Mouse (Mus musculus) monocyte, adult 2 months (primary cell): ENCODE data around the gene Plpp7.

Experiments used
- DNase-seq, 2 experiments: peaks; one replicate each; pipeline ENCODE4 v3.0.0; 2022; ENCODE audit warnings: low spot score in 2 of 2, low read depth in 1 of 2

Gene Plpp7

DNA sequence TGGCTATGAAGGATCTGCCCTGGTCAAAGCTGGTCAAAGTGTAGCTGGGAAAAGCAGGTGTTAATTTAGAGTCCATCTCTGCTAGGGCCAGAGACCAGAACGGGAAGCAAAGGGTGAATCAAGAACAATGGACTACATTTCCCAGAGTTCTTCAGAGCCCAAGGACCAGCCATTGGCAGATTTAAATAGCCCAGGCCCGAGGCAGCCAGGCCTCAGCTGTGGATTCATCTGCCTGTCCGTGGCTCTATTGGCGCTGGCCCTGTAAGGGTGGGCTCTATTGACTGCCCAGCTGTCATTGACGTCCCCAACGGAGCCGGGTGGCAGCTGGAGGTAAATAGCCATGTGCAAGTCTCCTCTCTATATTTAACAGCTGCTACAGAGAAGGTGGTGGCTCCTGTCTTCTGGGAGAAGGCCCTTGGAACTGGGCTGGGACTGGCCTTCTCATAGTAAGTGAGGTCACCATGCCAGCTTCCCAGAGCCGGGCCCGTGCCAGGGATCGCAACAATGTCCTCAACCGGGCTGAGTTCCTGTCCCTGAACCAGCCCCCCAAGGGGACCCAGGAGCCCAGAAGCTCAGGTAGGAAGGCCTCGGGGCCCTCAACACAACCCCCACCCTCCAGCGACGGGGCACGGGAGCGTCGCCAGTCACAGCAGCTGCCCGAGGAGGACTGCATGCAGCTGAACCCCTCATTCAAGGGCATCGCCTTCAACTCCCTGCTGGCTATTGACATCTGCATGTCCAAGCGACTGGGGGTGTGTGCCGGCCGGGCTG is at the start of gene Plpp7:
Gene Plpp7 (plus strand): TSS at position 178 of the 771 bp plus-strand sequence.
- no peak for DNase-seq

DNA sequence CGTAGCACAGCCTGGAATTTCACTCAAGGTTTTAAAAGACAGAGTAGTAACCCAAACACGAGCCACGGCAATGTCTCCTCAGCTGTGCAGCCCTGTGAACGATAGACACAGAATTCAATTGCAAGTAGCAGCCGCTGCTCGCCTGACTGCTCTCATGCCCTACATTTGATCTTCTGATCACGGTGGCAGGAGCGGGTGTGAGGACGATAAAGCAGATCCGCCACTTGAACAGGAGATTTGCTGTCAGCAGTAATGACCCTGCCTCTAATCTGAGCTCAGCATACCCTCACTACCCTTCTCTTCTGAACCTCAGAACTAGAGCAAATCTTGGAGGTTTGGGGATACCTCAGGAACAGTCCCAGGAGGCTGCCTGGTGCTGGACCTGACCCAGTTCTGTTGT is 49.3 kb upstream of the Plpp7 start:
- DNase-seq, result no peak

GRCm38 (mm10) chr2:32047323-32047722 is 48.0 kb upstream of the Plpp7 start:
- DNase-seq, result no peak

GRCm38 (mm10) chr2:32051791-32052190 is 43.5 kb upstream of the Plpp7 start:
- no peak for DNase-seq

DNA sequence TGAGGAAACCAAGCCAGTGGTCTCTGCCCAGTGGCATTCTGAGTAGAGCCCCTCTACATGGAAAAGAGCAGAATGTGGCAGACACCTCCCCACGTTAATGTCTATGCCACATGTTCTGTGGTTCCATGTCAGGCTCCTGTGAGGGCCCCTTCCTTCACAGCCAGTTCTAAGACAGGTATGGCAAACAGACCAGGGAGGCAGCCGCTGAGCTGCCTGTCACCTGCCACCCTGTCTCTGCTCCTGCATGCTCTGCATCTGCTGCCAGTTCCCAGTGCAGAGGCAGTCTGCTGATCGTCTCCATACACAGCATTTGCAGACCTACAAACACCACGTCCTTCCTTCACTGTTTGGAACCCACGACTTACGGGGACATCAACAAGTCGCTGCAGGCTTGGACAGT is 42.9 kb upstream of the Plpp7 start:
- no peak for DNase-seq

DNA sequence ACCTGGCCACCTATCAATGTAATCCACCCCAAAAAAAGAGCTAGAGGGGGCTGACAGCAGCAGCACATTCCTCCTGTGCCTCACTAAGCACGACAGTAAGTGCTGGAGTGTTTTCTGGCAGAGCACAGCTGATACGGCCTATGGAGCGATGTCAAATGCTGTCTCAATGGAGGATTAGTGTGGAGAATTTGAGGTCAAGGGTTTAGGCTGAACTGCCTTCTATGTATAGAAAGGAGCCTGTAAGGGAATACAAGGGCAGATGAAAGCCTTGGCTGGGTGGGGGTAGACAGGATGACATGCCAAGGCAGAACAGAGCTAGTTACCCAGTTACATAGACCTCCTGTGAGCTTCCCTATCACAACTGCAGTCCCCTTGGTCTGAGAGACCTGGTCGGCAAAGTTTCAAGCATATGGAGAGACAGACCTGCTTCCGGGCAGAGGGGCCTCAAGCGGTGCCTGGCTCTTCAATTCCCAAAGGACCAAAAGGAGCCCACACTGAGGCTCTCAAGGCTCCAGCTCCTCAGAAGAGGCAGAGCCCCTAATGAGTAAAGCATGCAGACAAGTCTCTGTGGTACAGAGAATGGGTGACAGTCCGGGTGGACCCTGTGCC is 39.9 kb upstream of the Plpp7 start:
- DNase-seq, result no peak

DNA sequence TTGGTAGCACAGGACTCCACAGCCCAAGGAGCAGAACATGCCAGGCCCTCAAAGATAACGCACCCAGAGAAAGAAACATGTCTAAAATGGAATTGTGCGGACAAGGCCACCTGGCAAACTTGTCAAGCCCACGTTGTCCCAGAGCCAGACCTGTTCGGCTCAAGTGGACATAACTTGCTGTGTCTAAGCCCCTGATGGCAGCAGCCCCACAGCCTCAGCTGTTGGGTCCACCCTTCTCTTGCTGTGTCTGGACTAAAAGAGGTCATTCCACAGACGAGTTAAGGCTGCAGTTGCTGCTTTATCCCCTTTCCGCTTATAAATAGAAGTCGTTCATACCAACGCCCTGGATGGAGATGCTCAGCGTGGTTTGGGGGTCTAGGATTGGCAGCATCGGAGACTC is 38.8 kb upstream of the Plpp7 start:
- no peak for DNase-seq

GRCm38 (mm10) chr2:32057360-32057759 is 38.0 kb upstream of the Plpp7 start:
- DNase-seq, result no peak

DNA sequence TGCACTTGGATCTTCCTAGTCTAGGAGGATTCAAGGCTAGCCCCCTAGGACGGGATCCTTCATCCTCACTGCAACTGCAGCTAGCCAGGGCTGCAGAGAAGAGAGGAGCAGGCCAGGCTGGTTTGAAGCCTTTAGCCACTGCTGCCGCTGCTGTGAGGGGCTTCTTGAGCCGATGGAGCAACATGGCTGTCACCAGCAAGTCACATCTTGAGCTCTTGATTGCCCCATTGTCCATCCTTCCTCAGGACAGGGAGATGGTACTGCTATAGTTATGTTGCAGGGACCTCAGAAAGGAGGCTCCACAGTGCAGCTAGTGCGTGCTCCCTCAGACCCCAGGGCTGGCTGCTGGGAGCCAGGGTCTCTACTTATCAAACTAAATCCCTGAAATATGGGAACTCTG is 37.5 kb upstream of the Plpp7 start:
- no peak for DNase-seq

DNA sequence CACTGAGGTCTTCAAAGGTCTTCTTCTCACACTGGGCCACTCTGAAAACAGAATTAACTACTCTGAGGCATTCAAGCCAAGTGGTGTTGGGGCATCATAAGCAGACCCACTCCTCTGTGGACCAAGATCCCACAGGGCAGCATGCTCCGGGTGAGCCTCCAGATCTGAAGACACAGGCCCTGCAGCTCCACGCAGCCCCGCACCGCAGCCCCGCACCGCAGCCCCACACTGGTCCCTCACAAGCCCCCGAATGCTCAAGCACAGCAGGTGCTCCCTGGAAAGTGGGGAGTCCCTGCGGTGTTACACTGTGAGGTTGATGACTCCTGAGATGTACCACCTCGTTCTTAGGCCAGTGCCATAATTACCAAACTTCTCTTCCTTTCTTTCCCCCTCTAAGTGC is 37.1 kb upstream of the Plpp7 start:
- no peak for DNase-seq

DNA sequence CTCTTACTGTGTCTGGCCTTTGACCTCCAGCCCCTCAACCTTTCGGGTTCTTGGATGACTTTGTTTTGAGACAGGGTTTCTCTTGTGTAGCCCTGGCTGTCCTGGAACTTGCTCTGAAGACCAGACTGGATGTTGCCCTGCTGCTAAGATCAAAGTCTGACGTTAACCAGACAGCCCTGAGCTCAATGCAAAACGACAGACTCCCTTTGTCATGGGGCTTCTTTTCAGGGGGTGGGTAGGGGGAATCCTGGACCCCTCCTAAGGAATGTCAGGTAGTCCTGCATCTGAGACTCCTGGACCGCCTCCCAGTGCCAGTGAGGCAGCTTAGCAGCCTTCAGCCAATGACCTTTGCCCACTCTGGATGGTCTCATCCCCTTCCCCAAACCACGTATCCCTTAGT is 36.6 kb upstream of the Plpp7 start:
- no peak for DNase-seq

DNA sequence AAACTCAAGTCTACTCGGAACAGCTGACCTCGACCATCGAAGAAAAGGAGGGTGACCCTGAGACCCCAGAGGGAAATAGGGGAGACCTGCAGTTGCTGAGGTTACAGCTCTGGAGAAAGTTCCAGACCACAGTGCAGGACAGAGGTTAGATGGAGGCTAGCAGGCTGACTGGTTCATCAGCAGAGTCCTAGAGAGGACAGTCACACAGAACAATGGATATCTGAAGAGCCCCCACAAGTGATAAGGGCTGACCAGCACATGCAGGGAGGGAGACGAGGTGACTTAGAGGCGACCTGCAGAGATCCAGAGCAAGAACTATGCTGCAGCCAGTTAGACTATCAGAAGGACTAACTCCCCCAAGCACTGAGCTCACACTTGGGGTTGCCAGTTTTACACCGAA is 35.7 kb upstream of the Plpp7 start:
- no peak for DNase-seq

GRCm38 (mm10) chr2:32060228-32060805 is 35.0 kb upstream of the Plpp7 start:
- no peak for DNase-seq

GRCm38 (mm10) chr2:32061189-32061588 is 34.1 kb upstream of the Plpp7 start:
- DNase-seq, result no peak

DNA sequence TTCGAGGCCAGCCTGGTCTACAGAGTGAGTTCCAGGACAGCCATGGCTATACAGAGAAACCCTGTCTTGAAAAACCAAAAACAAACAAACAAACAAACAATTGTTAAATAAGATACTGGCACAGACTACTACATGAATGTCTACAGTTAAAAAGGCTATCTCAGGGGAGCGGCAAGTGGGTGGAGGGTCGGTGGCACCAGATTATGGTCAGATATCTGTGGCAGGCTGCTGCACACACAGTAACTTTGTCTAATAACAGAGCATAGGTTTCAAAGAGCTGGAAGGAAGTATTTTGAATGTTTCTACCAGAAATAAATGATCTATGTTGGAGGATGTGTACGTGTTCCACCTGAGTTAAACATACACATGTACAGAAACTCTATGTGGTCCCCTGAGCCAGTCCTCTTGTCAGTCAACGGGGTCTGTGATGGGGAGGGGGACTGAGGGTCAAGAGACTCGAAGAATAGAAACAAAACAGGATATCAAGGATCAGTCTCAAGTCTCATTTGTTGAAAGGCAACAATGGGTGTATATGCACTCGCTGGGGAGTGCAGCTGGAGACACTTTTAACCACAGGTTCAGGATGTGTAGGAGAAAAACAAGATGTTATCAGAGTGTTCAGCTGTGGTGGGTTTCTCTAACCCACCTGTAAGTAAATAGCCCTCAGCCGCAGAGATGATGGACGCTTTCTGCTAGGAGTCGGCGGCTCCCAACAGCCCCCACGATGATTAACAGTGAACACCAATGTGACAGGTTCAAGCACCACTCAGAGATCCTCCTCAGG is 33.4 kb upstream of the Plpp7 start:
- DNase-seq, result no peak

DNA sequence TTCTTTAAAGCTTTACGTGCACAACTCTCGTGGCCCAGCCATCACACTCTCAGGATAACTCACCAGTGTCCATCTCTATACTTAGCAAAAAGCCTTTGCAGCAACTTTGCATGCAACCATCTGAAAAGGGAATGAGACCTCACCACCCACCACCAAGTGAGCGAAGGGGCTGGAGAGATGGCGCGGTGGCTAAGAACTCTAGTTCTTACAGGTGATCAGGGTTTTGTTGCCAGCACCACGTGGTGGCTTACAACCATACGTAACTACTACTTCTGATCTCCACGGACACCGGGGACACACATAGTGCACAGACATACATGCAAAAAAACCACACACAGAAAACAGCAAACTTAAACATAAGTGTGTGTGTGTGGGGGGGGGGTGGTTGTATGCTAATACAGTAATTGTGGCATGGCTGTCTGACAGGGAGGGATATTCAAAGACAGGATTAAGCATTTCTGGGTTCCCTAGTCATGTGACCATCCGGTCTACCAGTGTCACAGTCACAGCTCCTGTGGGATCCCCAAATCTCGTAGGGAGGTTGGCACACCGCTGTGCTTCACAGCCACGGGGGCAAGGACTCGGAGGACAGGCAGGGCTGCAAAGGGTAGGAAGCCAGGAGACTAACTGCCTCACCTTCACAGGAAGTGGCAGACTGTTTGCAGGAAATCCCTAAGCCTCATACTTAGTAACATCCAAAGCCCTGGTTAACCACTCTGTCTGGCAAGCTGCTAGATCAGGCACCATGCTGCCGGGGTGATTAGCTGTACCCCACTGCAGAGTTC is 32.5 kb upstream of the Plpp7 start:
- no peak for DNase-seq

- DNase-seq, result no peak
Measured at GRCm38 (mm10) chr2:32063451-32064151, 31.7 kb upstream of the Plpp7 start.

DNA sequence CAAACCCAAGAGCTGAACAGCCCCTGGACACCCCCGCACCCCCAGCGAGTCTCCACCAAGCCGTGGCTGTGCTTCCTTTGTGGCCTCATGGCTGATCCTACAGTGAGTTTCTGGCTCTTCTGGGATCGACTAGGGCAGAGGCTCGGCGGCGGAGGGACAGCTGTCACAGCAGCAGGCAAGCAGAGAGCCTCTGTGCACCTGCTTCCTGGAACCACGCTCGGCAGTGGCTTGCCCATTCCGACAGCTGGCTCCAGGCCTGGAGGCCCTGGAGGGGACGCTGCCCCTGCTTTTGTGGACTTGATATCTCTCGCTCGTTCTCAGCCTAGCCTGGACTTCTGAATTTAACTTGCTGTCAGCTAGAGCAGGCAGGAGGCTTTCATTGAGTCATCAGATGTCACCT is 30.4 kb upstream of the Plpp7 start:
- DNase-seq, result no peak

DNA sequence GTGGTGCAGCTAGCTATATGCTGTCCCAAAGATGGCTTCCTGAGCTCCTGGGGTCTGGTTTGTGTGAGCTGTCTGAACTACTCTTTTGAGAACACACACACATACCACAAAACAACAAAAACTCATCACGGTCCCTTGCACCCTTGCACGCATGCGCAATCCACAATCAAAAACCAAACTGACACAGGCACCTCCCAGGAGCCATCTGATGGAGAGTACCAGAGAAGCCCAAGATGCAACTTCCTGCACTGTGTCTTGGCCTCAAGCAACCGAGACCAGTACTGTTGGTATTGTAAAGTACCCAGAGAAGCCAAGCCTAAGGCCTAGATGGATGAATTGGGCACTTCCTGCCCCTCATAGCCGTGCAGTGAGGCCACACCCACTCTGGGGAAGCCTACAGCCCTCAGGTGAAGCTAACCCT is 29.9 kb upstream of the Plpp7 start:
- no peak for DNase-seq

DNA sequence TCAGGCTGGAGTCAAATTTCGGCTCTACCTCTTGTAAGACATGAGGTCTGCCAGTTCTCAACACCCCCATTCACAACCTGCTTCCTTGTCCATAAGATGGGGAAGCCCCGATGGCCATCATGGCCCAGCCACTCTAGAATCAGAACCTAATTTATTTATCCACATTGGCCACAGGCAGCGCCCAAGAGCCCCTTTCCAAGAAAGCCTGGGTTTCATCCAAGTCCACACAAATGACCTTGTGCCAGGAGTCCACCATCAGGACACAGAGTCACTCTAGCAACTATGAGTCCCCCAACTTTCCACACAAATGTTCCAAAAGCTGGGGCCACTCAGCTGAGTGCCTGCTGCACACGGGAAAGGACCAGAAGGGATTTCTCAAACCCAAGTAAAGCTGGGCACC is 29.3 kb upstream of the Plpp7 start:
- DNase-seq, result no peak
